Mouse (Mus musculus) kidney, adult 2 months (tissue): ENCODE measurements around the gene Rb1. TPM values are rescaled to one million over a fixed set of nuclear protein-coding genes. Genes with fewer than 3 reads are reported as not detected.

ENCODE experiments used
- DNase-seq: peaks from one replicate; pipeline ENCODE4 v3.0.0; 2021
- H3K27ac ChIP-seq: fragments of 200-500 bp; 2 replicates; pipeline ENCODE4 v1.5.1; 2012; ENCODE audit warnings: low read depth, low read length, control low read depth, inconsistent platforms; ENCODE audit not compliant: insufficient read depth
- H3K27me3 ChIP-seq: fragments of 200-500 bp; replicated peaks from 2 replicates; pipeline ENCODE4 v1.6.1; 2012; ENCODE audit warnings: mild to moderate bottlenecking, moderate library complexity, low read length, inconsistent platforms; ENCODE audit not compliant: control insufficient read depth, insufficient read depth
- H3K36me3 ChIP-seq: fragments of 200-500 bp; 2 replicates; pipeline ENCODE4 v1.6.1; 2012; ENCODE audit warnings: mild to moderate bottlenecking, moderate library complexity, low read length, inconsistent platforms; ENCODE audit not compliant: control insufficient read depth, insufficient read depth
- H3K4me1 ChIP-seq: fragments of 200-500 bp; 2 replicates; pipeline ENCODE4 v1.6.1; 2011; ENCODE audit warnings: low read length; ENCODE audit not compliant: control insufficient read depth, insufficient read depth
- H3K4me3 ChIP-seq: fragments of 200-500 bp; 2 replicates; pipeline ENCODE4 v1.5.1; 2011; ENCODE audit warnings: mild to moderate bottlenecking, low read depth, low read length, control low read depth; ENCODE audit not compliant: insufficient read depth
- CTCF ChIP-seq: fragments of 200-500 bp; conservative IDR thresholded peaks from 2 replicates; pipeline ENCODE4 v1.5.1; 2011; ENCODE audit warnings: low read depth, mild to moderate bottlenecking, control low read depth, low read length, moderate library complexity, mixed read lengths; ENCODE audit not compliant: insufficient read depth, insufficient read length
- POLR2A ChIP-seq: fragments of 200-500 bp; IDR thresholded peaks from one replicate; pipeline ENCODE4 v1.6.1; 2011; ENCODE audit warnings: low read depth, low read length, control low read depth
- whole genome bisulfite sequencing: fragments of 180-500 bp; shearing (Covaris S2); methylation state at CpG from one replicate; pipeline ENCODE4 v1.1.7; 2018; 5-methylcytosine and 5-hydroxymethylcytosine counted together
- polyA plus RNA-seq: library from polyadenylated mRNA; depleted of rRNA; stranded (reverse); fragments of >200 nt; gene quantifications from 2 replicates; pipeline ENCODE4 v1.2.3, GENCODE M21; 2012

Gene Rb1
- polyA plus RNA-seq, 1 experiment: 8.3 TPM

DNA sequence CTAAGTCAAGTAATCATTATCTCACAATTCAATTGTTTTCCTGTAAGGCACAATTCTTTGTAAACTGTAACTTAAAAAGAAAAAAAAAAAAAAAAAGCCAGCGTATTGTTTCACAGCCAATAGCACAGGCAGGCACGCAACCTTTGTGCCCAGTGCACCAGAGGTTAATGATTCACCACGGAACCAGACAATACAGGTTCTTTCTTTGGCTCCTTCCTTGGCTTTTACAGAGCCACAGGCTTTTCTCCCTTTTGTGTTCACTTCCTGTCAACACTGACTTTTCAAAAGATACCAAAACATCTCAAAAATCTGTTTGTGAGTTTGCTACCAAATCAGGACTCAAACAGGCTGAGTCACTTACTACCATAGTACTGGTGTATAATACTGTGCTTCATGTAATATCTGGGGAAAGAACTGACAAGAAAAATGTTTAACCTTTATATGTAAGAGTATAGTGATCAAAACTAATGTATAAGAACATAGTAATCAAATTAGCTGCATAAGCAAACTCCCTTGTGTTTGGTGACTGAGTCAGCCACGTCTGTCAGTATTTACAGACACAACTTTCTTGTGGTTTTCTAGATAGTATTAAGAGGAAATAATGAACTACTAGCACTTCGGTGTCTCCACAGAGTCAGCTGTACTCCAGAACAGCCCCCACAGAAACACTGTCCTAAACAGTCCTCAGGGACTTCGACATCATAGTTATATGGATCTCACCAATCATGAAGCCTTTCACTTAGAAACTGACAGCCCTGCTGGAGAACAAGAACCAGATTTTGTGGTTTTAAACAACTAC lies 72.0 kb downstream of the Rb1 start:
- peaks cover 13% of the 10 kb centered on the region for H3K4me1 ChIP-seq
- WGBS: 25% methylated on average over 6 of the region's 6 CpGs
- DNase-seq: peak; percentile 95

GRCm38 (mm10) chr14:73252276-73252675 lies 73.3 kb downstream of the Rb1 start:
- no peak overlapping the region for H3K4me3 ChIP-seq
- 50% methylated on average over 2 of the region's 2 CpGs for WGBS
- H3K36me3 ChIP-seq: no peaks in the 10 kb centered on the region
- no peak for DNase-seq
- TF ChIP-seq CTCF: no peak
- H3K27ac ChIP-seq: peak overlapping the region; percentile 97
- no peaks in the 10 kb centered on the region for H3K27me3 ChIP-seq
- peaks cover 13% of the 10 kb centered on the region for H3K4me1 ChIP-seq

More for the DNA sequence above, 72.0 kb downstream of the Rb1 start:
- no peaks in the 10 kb centered on the region for H3K27me3 ChIP-seq
- H3K36me3 ChIP-seq: no peaks in the 10 kb centered on the region
- TF ChIP-seq CTCF (no peak), POLR2A (no peak)
- no peak overlapping the region for H3K4me3 ChIP-seq
- H3K27ac ChIP-seq: peak overlapping the region; percentile 88

DNA sequence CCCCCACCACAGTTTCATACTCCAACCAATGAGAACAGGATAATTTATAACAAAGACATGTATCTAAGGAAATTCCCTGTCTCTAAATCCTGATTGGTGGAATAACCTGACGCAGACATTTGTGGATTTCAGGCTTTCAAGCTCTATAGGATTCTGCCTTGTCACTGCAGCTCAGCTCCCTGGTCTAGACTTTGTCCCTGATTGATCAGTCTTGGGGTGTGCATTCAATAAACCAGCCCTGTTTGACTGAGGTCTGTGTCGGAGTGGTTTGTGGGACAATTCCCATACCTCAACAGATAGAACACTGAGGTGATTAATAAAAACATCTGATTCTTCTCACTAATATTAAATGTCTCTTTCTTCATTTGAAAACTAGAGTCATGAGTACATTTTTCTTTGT lies 75.6 kb downstream of the Rb1 start:
- no peak overlapping the region for H3K27ac ChIP-seq
- H3K36me3 ChIP-seq: no peaks in the 10 kb centered on the region
- DNase-seq: no peak
- no peaks in the 10 kb centered on the region for H3K27me3 ChIP-seq
- H3K4me3 ChIP-seq: no peak overlapping the region
- WGBS: 96% methylated on average over 2 of the region's 2 CpGs
- TF ChIP-seq CTCF (no peak), POLR2A (no peak)
- H3K4me1 ChIP-seq: peaks cover 10% of the 10 kb centered on the region

DNA sequence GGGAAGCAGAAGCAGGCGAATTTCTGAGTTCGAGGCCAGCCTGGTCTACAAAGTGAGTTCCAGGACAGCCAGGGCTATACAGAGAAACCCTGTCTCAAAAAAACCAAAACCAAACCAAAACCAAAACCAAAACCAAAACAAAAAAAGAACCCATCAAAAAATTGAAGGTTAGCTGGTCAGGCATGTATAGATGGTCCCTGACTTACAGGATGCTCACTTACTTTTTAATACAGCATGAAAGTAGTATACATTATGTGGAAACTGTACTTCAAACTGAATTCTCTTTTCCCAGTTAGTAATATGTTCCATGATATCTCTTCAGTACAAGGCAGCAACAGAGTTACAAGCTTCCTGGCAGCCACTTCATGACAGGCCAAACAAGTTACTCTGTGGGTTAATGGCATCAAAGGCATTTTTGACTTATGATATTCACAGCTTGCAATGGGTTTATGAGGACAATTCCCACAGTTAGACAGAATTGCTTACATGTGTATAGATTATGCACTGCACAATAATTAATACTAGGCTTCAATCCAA lies 81.5 kb downstream of the Rb1 start:
- 91% methylated on average over 2 of the region's 2 CpGs for WGBS
- no peaks in the 10 kb centered on the region for H3K27me3 ChIP-seq

DNA sequence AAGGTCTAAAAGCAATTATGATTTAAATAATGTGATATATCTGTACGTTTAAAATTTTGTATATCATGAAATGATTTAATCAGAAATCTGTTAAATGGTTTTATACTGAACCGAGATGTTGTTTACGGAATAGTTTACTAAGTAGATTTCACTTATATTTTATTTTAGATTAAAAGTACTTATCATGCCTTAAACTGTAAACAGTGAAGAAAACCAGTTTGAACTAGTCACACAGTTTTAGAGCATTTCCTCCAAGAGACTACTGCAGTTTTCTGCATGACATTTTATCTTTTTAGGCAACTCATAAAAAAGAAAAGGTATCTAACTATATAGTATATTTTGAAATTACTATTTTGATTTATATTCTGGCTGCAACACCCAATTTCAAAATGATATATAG lies 85.8 kb downstream of the Rb1 start:
- WGBS: 23% methylated on average over 3 of the region's 3 CpGs
- peak overlapping the region; percentile 81; the same call in 1 of the 2 replicates for H3K4me3 ChIP-seq
- no peak for DNase-seq
- no peak overlapping the region for H3K27ac ChIP-seq
- no peak for TF ChIP-seq CTCF
- TF ChIP-seq POLR2A: no peak
- H3K27me3 ChIP-seq: no peaks in the 10 kb centered on the region
- H3K4me1 ChIP-seq: peaks cover 4% of the 10 kb centered on the region; the same call in 1 of the 2 replicates
- peaks cover 3% of the 10 kb centered on the region; the same call in 1 of the 2 replicates for H3K36me3 ChIP-seq

More for the DNA sequence above, 81.5 kb downstream of the Rb1 start:
- Histone ChIP-seq H3K4me1 (no peaks in the 10 kb centered on the region), H3K36me3 (peaks cover 3% of the 10 kb centered on the region; the same call in 1 of the 2 replicates), H3K27ac (no peak overlapping the region; the same call in 1 of the 2 replicates), H3K4me3 (no peak overlapping the region)
- TF ChIP-seq CTCF (no peak), POLR2A (no peak)
- no peak for DNase-seq

- WGBS: 2% methylated on average over 6 of the region's 6 CpGs
- H3K4me3 ChIP-seq: peak overlapping the region; percentile 81
- TF ChIP-seq POLR2A (no peak), CTCF (no peak)
- peaks cover 3% of the 10 kb centered on the region; the same call in 1 of the 2 replicates for H3K36me3 ChIP-seq
- H3K27ac ChIP-seq: peak overlapping the region; percentile 79
- peak; percentile 60 for DNase-seq
- peaks cover 9% of the 10 kb centered on the region for H3K4me1 ChIP-seq
- H3K27me3 ChIP-seq: no peaks in the 10 kb centered on the region
Measured at GRCm38 (mm10) chr14:73239291-73239690, 86.3 kb downstream of the Rb1 start.

DNA sequence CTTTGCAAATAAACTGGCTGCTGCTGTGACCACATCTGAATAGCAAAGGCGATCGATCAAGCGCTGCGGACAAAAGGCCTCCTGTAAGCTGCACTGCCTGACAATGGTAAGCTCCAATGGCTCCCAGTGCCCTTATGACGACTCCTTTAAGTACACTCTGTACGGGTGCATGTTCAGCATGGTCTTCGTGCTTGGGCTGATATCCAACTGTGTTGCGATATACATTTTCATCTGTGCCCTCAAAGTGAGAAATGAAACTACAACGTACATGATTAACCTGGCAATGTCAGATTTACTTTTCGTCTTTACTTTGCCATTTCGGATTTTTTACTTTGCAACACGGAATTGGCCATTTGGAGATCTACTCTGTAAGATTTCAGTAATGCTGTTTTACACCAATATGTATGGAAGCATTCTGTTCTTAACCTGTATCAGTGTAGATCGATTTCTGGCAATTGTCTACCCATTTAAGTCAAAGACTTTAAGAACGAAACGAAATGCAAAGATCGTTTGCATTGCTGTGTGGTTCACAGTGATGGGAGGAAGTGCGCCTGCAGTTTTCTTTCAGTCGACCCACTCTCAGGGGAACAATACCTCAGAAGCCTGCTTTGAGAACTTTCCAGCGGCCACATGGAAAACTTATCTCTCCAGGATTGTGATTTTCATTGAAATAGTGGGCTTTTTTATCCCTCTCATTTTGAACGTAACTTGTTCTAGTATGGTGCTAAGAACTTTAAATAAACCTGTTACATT lies 86.9 kb downstream of the Rb1 start:
- Histone ChIP-seq H3K27me3 (no peaks in the 10 kb centered on the region), H3K27ac (peak overlapping the region; percentile 79), H3K4me1 (peaks cover 10% of the 10 kb centered on the region), H3K36me3 (peaks cover 3% of the 10 kb centered on the region; the same call in 1 of the 2 replicates), H3K4me3 (peak overlapping the region; percentile 81)
- WGBS: under 1% methylated on average over 20 of the region's 20 CpGs
- TF ChIP-seq POLR2A (no peak), CTCF (no peak)
- DNase-seq: peak; percentile 67
